Mouse (Mus musculus): ENCODE data around the gene Osgepl1. TPM values are rescaled to one million over a fixed set of nuclear protein-coding genes. Genes with fewer than 3 reads are reported as not detected.
"Not testable (repeated sequence)": the region's sequence is repeated elsewhere in the genome, so short reads cannot be mapped to it uniquely, and the experiment has no call there.

Osgepl1 gene
- polyA plus RNA-seq (2012; fragmentation: generic; extraction: Trizol) = 6.1 TPM

DNA sequence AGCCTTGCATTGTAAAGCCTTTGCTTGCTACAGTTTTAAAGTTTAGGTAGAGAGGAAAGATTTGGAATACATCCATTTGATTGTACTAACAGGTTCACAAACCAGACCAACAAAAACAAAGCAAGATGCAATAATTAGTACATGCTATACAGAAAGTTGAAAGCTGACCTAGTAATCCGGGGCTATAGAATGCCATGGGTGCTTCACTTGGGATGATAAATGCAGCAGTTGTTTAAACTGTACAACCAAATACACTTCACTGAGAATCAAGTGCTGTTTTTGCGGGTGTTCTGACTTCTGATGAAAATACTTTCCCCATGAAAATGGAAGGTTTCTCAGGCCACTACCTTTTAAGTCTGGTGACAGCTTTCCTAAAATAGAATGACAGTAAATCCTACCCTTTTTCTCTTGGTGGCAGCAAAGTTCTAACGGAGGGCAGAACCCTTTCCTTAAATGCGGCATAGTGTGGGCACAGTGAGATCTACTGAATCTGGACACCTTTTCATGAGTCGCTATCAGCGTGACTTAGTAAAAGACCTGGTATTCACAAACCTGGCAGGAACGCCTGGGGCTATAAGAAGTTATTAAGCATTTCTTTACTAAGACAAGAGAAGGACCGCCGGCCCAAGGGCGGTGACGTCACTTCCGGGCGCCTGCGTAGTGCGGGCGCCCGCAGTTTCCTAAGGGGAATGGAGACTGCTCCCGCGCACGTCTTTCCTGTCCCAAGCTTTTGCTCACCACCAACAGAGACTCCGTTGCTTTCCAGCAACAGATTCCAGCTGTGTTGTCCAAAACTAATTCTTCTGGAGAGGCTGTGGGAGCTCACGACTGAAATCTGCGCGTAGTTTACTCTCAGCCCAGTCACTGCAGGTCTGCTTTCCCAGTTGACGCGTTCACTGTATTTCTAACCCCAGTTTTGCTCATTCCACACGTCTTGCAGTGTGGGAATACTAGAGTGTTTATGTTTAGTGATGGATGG, at the start of gene Osgepl1:
Osgepl1 (plus strand) TSS at position 636 of the 979 bp plus-strand sequence.
- Histone ChIP-seq H3K4me2 (ENCODE audit: low read depth) (peak within 1 kb of the TSS; percentile 94), H3K36me3 (ENCODE audit: control insufficient read depth, insufficient read depth) (peaks cover 7% of the 10 kb centered on the region), H3K27me3 (ENCODE audit: control insufficient read depth, insufficient read depth, insufficient read length) (no peaks in the 10 kb centered on the region), H3K79me2 (ENCODE audit: control insufficient read depth, insufficient read depth) (no peaks in the 10 kb centered on the region), H3ac (ENCODE audit: control insufficient read depth, insufficient read length) (peak within 1 kb of the TSS; percentile 38), H3K4me3 (peak within 1 kb of the TSS; percentile 58)
- TF ChIP-seq POLR2A (IDR thresholded peaks at IDR 0.05; ENCODE audit: insufficient read length, low read depth) (peak; percentile 71), E2F4 (IDR thresholded peaks at IDR 0.05; ENCODE audit: insufficient read depth) (no peak), USF1 (IDR thresholded peaks at IDR 0.05; ENCODE audit: low read depth) (no peak), POLR2AphosphoS2 (IDR thresholded peaks at IDR 0.05; ENCODE audit: insufficient read length, low read depth) (peak; percentile 50)

- H3ac ChIP-seq (ENCODE audit: control insufficient read depth, insufficient read length); H3K27me3 ChIP-seq (ENCODE audit: control insufficient read depth, insufficient read depth, insufficient read length); H3K79me2 ChIP-seq (ENCODE audit: control insufficient read depth, insufficient read depth); H3K36me3 ChIP-seq (ENCODE audit: control insufficient read depth, insufficient read depth); H3K4me3 ChIP-seq; H3K4me2 ChIP-seq (ENCODE audit: low read depth): not testable (repeated sequence)
Measured at GRCm38 (mm10) chr1:53264958-53265612, 48.3 kb upstream of the Osgepl1 start.

DNA sequence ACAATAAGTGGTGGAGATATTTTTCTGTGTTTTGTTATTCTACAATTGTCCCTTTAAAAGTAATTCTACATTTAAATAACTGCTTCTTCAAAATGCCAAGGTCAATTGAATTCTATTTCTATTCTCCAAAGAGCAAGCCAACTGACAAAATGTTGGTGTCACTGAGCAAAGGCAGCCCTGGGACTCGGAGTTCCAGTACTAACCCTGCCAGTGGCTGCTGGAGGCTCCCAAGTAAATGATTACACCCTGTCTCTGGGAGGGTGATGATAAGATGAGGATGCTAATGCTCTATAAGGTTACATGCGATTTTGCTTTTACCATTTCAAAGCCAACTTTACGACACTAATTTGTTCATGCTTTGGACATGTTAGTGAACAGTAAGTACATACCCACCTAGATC, 43.5 kb upstream of the Osgepl1 start:
- no peak overlapping the region for H3K4me2 ChIP-seq (ENCODE audit: low read depth)
- H3K4me3 ChIP-seq = no peak overlapping the region
- peaks cover 5% of the 10 kb centered on the region for H3K36me3 ChIP-seq (ENCODE audit: control insufficient read depth, insufficient read depth)
- no peak overlapping the region for H3ac ChIP-seq (ENCODE audit: control insufficient read depth, insufficient read length)
- no peaks in the 10 kb centered on the region for H3K27me3 ChIP-seq (ENCODE audit: control insufficient read depth, insufficient read depth, insufficient read length)
- H3K79me2 ChIP-seq (ENCODE audit: control insufficient read depth, insufficient read depth) = no peaks in the 10 kb centered on the region
- TF ChIP-seq USF1 (IDR thresholded peaks at IDR 0.05; ENCODE audit: low read depth) (no peak), SRF (IDR thresholded peaks at IDR 0.05; ENCODE audit: control insufficient read depth, insufficient read length, low read depth) (no peak), E2F4 (IDR thresholded peaks at IDR 0.05; ENCODE audit: insufficient read depth) (no peak), TCF12 (IDR thresholded peaks at IDR 0.05; ENCODE audit: insufficient read depth, poor library complexity, severe bottlenecking) (no peak), POLR2A (IDR thresholded peaks at IDR 0.05; ENCODE audit: insufficient read length, low read depth) (no peak), REST (IDR thresholded peaks at IDR 0.05; ENCODE audit: insufficient read depth, insufficient read length) (no peak), MAX (IDR thresholded peaks at IDR 0.05; ENCODE audit: low read depth) (no peak), TCF3 (IDR thresholded peaks at IDR 0.05; ENCODE audit: insufficient read length, low read depth) (no peak), MYOG (IDR thresholded peaks at IDR 0.05; ENCODE audit: control insufficient read depth in 1 of 3, insufficient read depth in 1 of 3, insufficient read length in 2 of 3, low read depth in 2 of 3) (no peak), MYOD1 (IDR thresholded peaks at IDR 0.05; ENCODE audit: control insufficient read depth in 1 of 3, insufficient read length in 2 of 3, low read depth in 2 of 3) (no peak), POLR2AphosphoS2 (IDR thresholded peaks at IDR 0.05; ENCODE audit: insufficient read length, low read depth) (no peak), CEBPB (IDR thresholded peaks at IDR 0.05; ENCODE audit: insufficient read depth, poor library complexity, severe bottlenecking) (no peak)

DNA sequence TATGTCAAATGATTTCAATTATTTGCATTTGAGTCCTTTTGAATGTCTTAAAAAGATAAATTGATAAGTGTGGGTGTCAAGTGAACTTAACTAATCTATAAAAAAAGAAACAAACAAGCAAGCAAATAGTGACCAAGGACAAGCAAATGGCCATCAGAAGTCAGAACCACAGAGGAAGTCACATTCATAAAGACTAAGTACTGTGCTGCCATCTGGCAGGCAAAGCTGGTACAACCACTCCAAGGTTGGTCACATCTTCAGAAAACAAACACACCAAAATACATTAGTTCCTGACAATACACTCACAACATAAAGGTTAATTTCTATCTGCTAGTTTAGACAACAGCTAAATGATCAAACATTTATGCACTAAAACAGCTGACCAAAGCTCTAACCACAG, 40.8 kb upstream of the Osgepl1 start:
- no peaks in the 10 kb centered on the region for H3K79me2 ChIP-seq (ENCODE audit: control insufficient read depth, insufficient read depth)
- no peaks in the 10 kb centered on the region for H3K27me3 ChIP-seq (ENCODE audit: control insufficient read depth, insufficient read depth, insufficient read length)
- no peak overlapping the region for H3ac ChIP-seq (ENCODE audit: control insufficient read depth, insufficient read length)
- no peak overlapping the region for H3K4me3 ChIP-seq
- H3K36me3 ChIP-seq (ENCODE audit: control insufficient read depth, insufficient read depth) = peaks cover 8% of the 10 kb centered on the region
- TF ChIP-seq POLR2AphosphoS2 (IDR thresholded peaks at IDR 0.05; ENCODE audit: insufficient read length, low read depth) (no peak), MYOG (IDR thresholded peaks at IDR 0.05; ENCODE audit: control insufficient read depth in 1 of 3, insufficient read depth in 1 of 3, insufficient read length in 2 of 3, low read depth in 2 of 3) (no peak), TCF12 (IDR thresholded peaks at IDR 0.05; ENCODE audit: insufficient read depth, poor library complexity, severe bottlenecking) (no peak), TCF3 (IDR thresholded peaks at IDR 0.05; ENCODE audit: insufficient read length, low read depth) (no peak), MAX (IDR thresholded peaks at IDR 0.05; ENCODE audit: low read depth) (no peak), REST (IDR thresholded peaks at IDR 0.05; ENCODE audit: insufficient read depth, insufficient read length) (no peak), SRF (IDR thresholded peaks at IDR 0.05; ENCODE audit: control insufficient read depth, insufficient read length, low read depth) (no peak), MYOD1 (IDR thresholded peaks at IDR 0.05; ENCODE audit: control insufficient read depth in 1 of 3, insufficient read length in 2 of 3, low read depth in 2 of 3) (no peak), USF1 (IDR thresholded peaks at IDR 0.05; ENCODE audit: low read depth) (no peak), E2F4 (IDR thresholded peaks at IDR 0.05; ENCODE audit: insufficient read depth) (no peak), POLR2A (IDR thresholded peaks at IDR 0.05; ENCODE audit: insufficient read length, low read depth) (no peak), CEBPB (IDR thresholded peaks at IDR 0.05; ENCODE audit: insufficient read depth, poor library complexity, severe bottlenecking) (no peak)
- H3K4me2 ChIP-seq (ENCODE audit: low read depth) = no peak overlapping the region

GRCm38 (mm10) chr1:53291197-53291596, 22.2 kb upstream of the Osgepl1 start:
- Histone ChIP-seq H3K27me3 (ENCODE audit: control insufficient read depth, insufficient read depth, insufficient read length) (no peaks in the 10 kb centered on the region), H3K4me2 (ENCODE audit: low read depth) (no peak overlapping the region), H3K36me3 (ENCODE audit: control insufficient read depth, insufficient read depth) (no peaks in the 10 kb centered on the region), H3ac (ENCODE audit: control insufficient read depth, insufficient read length) (no peak overlapping the region), H3K79me2 (ENCODE audit: control insufficient read depth, insufficient read depth) (no peaks in the 10 kb centered on the region), H3K4me3 (no peak overlapping the region)
- no peak for TF ChIP-seq CEBPB (IDR thresholded peaks at IDR 0.05; ENCODE audit: insufficient read depth, poor library complexity, severe bottlenecking)
- no peak for TF ChIP-seq MYOG (IDR thresholded peaks at IDR 0.05; ENCODE audit: control insufficient read depth in 1 of 3, insufficient read depth in 1 of 3, insufficient read length in 2 of 3, low read depth in 2 of 3)
- TF ChIP-seq MAX (IDR thresholded peaks at IDR 0.05; ENCODE audit: low read depth) = no peak
